Mouse (Mus musculus) mammary gland, adult 2 months (tissue): Measurements from ENCODE around the gene Prl2c2. TPM values are rescaled to one million over a fixed set of nuclear protein-coding genes. Genes with fewer than 3 reads are reported as not detected.

ENCODE experiments used
- polyA plus RNA-seq: library from polyadenylated mRNA; depleted of rRNA; stranded (reverse); fragments of >200 nt; gene quantifications from 2 replicates; pipeline ENCODE4 v1.2.3, GENCODE M21; 2012; ENCODE audit warnings: low replicate concordance; rRNA removed

Prl2c2 gene
- polyA plus RNA-seq, result 0.24 TPM in 1 of 2 replicates, not detected in the other

GRCm38 (mm10) chr13:13005283-13005682, at the start of gene Prl2c2:
Prl2c2 (minus strand) TSS chr13:13005383.

Other genes starting within 250 kb of the Prl2c2 start
- gene Prl2c3, start 205.3 kb downstream of the Prl2c2 start, polyA plus RNA-seq, result not detected in 2 replicates
- gene Prl2c5, start 177.3 kb upstream of the Prl2c2 start, polyA plus RNA-seq, result not detected in 2 replicates